Mouse (Mus musculus): Measurements from ENCODE around the gene Bad.

GRCm38 (mm10) chr19:6940396-6941351, 987 bp upstream of the Bad start:
- TF ChIP-seq CTCF (IDR thresholded peaks at IDR 0.05; ENCODE audit: borderline replicate concordance, extremely low read depth, insufficient read depth, insufficient read length) (no peak), POLR2A (IDR thresholded peaks at IDR 0.05; ENCODE audit: borderline replicate concordance, extremely low read depth, insufficient read depth, insufficient read length, poor library complexity, severe bottlenecking) (no peak)

All from brain, embryonic 14.5 days (tissue).